In genomic region chr9:94189872-94190800, GRCm38 (mm10) we compare ENCODE assay signal across 26 mouse cellular contexts.
DNase-seq lines count a peak whose midpoint lies in the region; ATAC-seq and TF ChIP-seq lines count a peak whose summit lies in the region.
"Had no signal": no experiment of that assay in that cellular context is flagged by ENCODE, and none has a peak within 500 bp of the region (broad histone marks: within the 10 kb centered on the region; RNA-seq: fewer than 3 reads in every experiment).

No protein-coding gene starts in this region.

- ATAC-seq in hindbrain, embryonic 11.5 days (ENCODE audit: low FRiP score) = peak; percentile 32; the same call in 1 of the 2 replicates
- no peak for ATAC-seq in hindbrain, embryonic 16.5 days
- peak; percentile 76 for ATAC-seq in forebrain, embryonic 14.5 days
- peak; percentile 65 for ATAC-seq in midbrain, embryonic 15.5 days (replicated peaks)
- no peak for ATAC-seq in neural tube, embryonic 15.5 days (ENCODE audit: low FRiP score)
- ATAC-seq: CD4-positive, CD25-positive, alpha-beta regulatory T cell, adult 4 months; inflammation-experienced regulatory T-cells, adult 6 months had no signal

- no peak overlapping the region for H3K4me2 ChIP-seq in hindbrain, embryonic 11.5 days (replicated peaks; ENCODE audit: low read depth, low read length)
- no peak overlapping the region for H3K4me2 ChIP-seq in hindbrain, embryonic 16.5 days (ENCODE audit: low read length)
- no peak overlapping the region for H3K4me2 ChIP-seq in forebrain, embryonic 14.5 days (ENCODE audit: low read length)
- no peak overlapping the region for H3K4me2 ChIP-seq in midbrain, embryonic 15.5 days
- no peak overlapping the region for H3K4me2 ChIP-seq in neural tube, embryonic 15.5 days
- H3K4me2 ChIP-seq: heart, embryonic 13.5 days; kidney, embryonic 15.5 days; limb, embryonic 13.5 days; liver, embryonic 11.5 days; lung, embryonic 15.5 days had no signal

- no peak for DNase-seq in hindbrain, embryonic 11.5 days (ENCODE audit: low spot score)
- peak; percentile 84 for DNase-seq in brain, embryonic 14.5 days (ENCODE audit: low read depth)
- DNase-seq in forebrain, embryonic 14.5 days (ENCODE audit: low spot score) = peak; percentile 79
- no peak for DNase-seq in spleen, postnatal 10 days (ENCODE audit: low spot score in 2 of 2)
- DNase-seq: adrenal gland, postnatal 14 days; cerebellum, adult 2 months; cerebellum, postnatal 36 days; gastrocnemius, postnatal 10 days; heart, postnatal 10 days; kidney, adult 11 months; kidney, postnatal 36 days; right cerebral cortex, postnatal 25 days; thymus, adult 18-20 months; thymus, postnatal 25 days had no signal

- H3K27me3 ChIP-seq in hindbrain, embryonic 11.5 days (ENCODE audit: control insufficient read depth, insufficient read depth, low read length) = no peaks in the 10 kb centered on the region
- H3K27me3 ChIP-seq in hindbrain, embryonic 16.5 days (replicated peaks; ENCODE audit: control insufficient read depth, insufficient read depth, low read length) = no peaks in the 10 kb centered on the region
- H3K27me3 ChIP-seq in forebrain, embryonic 14.5 days (replicated peaks; ENCODE audit: control insufficient read depth, insufficient read depth, low read length) = no peaks in the 10 kb centered on the region
- no peaks in the 10 kb centered on the region for H3K27me3 ChIP-seq in midbrain, embryonic 15.5 days (replicated peaks)
- no peaks in the 10 kb centered on the region for H3K27me3 ChIP-seq in neural tube, embryonic 15.5 days (replicated peaks)
- H3K27me3 ChIP-seq: heart, embryonic 13.5 days; kidney, embryonic 15.5 days; limb, embryonic 13.5 days; lung, embryonic 15.5 days had no signal

- H3K36me3 ChIP-seq in hindbrain, embryonic 11.5 days (ENCODE audit: control insufficient read depth, insufficient read depth, low read length) = no peaks in the 10 kb centered on the region
- H3K36me3 ChIP-seq in hindbrain, embryonic 16.5 days (ENCODE audit: control insufficient read depth, insufficient read depth, low read length) = no peaks in the 10 kb centered on the region
- no peaks in the 10 kb centered on the region for H3K36me3 ChIP-seq in forebrain, embryonic 14.5 days (ENCODE audit: control insufficient read depth, insufficient read depth, low read length)
- H3K36me3 ChIP-seq in midbrain, embryonic 15.5 days (replicated peaks) = no peaks in the 10 kb centered on the region
- H3K36me3 ChIP-seq in neural tube, embryonic 15.5 days = no peaks in the 10 kb centered on the region
- H3K36me3 ChIP-seq: heart, embryonic 13.5 days; kidney, embryonic 15.5 days; limb, embryonic 13.5 days; lung, embryonic 15.5 days had no signal

- no peak overlapping the region for H3K4me3 ChIP-seq in hindbrain, embryonic 11.5 days (ENCODE audit: low read depth, low read length)
- no peak overlapping the region for H3K4me3 ChIP-seq in hindbrain, embryonic 16.5 days (ENCODE audit: low read length)
- no peak overlapping the region for H3K4me3 ChIP-seq in forebrain, embryonic 14.5 days (ENCODE audit: low read depth, low read length)
- H3K4me3 ChIP-seq in midbrain, embryonic 15.5 days = no peak overlapping the region
- H3K4me3 ChIP-seq in neural tube, embryonic 15.5 days (replicated peaks) = no peak overlapping the region
- H3K4me3 ChIP-seq: heart, embryonic 13.5 days; kidney, embryonic 15.5 days; layer of hippocampus, adult 2 months; limb, embryonic 13.5 days; lung, embryonic 15.5 days had no signal

- TF ChIP-seq POLR2A in brain, embryonic 14.5 days (IDR thresholded peaks at IDR 0.05; ENCODE audit: borderline replicate concordance, extremely low read depth, insufficient read depth, insufficient read length, poor library complexity, severe bottlenecking) = no peak

- H3K27ac ChIP-seq in hindbrain, embryonic 11.5 days (ENCODE audit: low read depth, low read length) = no peak overlapping the region
- H3K27ac ChIP-seq in hindbrain, embryonic 16.5 days (ENCODE audit: low read depth, low read length) = no peak overlapping the region
- no peak overlapping the region for H3K27ac ChIP-seq in forebrain, embryonic 14.5 days (ENCODE audit: low read depth, low read length)
- H3K27ac ChIP-seq in midbrain, embryonic 15.5 days = 0 out of 2 replicates have a peak overlapping the region, but pooled peaks have one; percentile 29
- H3K27ac ChIP-seq in neural tube, embryonic 15.5 days (replicated peaks) = no peak overlapping the region
- H3K27ac ChIP-seq: heart, embryonic 13.5 days; kidney, embryonic 15.5 days; layer of hippocampus, adult 2 months; limb, embryonic 13.5 days; lung, embryonic 15.5 days; stomach, postnatal 0 days had no signal

- no peak overlapping the region for H3K9ac ChIP-seq in hindbrain, embryonic 11.5 days (ENCODE audit: low read depth, low read length)
- no peak overlapping the region for H3K9ac ChIP-seq in hindbrain, embryonic 16.5 days (ENCODE audit: low read depth, low read length)
- H3K9ac ChIP-seq in forebrain, embryonic 14.5 days (ENCODE audit: low read length) = no peak overlapping the region
- H3K9ac ChIP-seq in midbrain, embryonic 15.5 days = no peak overlapping the region
- H3K9ac ChIP-seq in neural tube, embryonic 15.5 days (replicated peaks) = no peak overlapping the region
- H3K9ac ChIP-seq: heart, embryonic 13.5 days; kidney, embryonic 15.5 days; limb, embryonic 13.5 days; lung, embryonic 15.5 days had no signal

- H3K9me3 ChIP-seq in hindbrain, embryonic 11.5 days (ENCODE audit: control insufficient read depth, low read length) = no peaks in the 10 kb centered on the region
- no peaks in the 10 kb centered on the region for H3K9me3 ChIP-seq in hindbrain, embryonic 16.5 days (ENCODE audit: control insufficient read depth, low read length)
- no peaks in the 10 kb centered on the region for H3K9me3 ChIP-seq in forebrain, embryonic 14.5 days (replicated peaks; ENCODE audit: control insufficient read depth, low read length)
- H3K9me3 ChIP-seq in midbrain, embryonic 15.5 days = no peaks in the 10 kb centered on the region
- H3K9me3 ChIP-seq in neural tube, embryonic 15.5 days (replicated peaks) = no peaks in the 10 kb centered on the region
- H3K9me3 ChIP-seq: heart, embryonic 13.5 days; kidney, embryonic 15.5 days; limb, embryonic 13.5 days; lung, embryonic 15.5 days had no signal

- TF ChIP-seq CTCF in brain, embryonic 14.5 days (IDR thresholded peaks at IDR 0.05; ENCODE audit: borderline replicate concordance, extremely low read depth, insufficient read depth, insufficient read length) = no peak

- no peaks in the 10 kb centered on the region for H3K4me1 ChIP-seq in hindbrain, embryonic 11.5 days (replicated peaks; ENCODE audit: control insufficient read depth, insufficient read depth, low read length)
- no peaks in the 10 kb centered on the region for H3K4me1 ChIP-seq in hindbrain, embryonic 16.5 days (ENCODE audit: control insufficient read depth, insufficient read depth, low read depth, low read length)
- H3K4me1 ChIP-seq in forebrain, embryonic 14.5 days (ENCODE audit: control insufficient read depth, insufficient read depth, low read length) = peaks cover 13% of the 10 kb centered on the region
- H3K4me1 ChIP-seq in midbrain, embryonic 15.5 days = no peaks in the 10 kb centered on the region
- H3K4me1 ChIP-seq in neural tube, embryonic 15.5 days = no peaks in the 10 kb centered on the region
- H3K4me1 ChIP-seq: heart, embryonic 13.5 days; kidney, embryonic 15.5 days; limb, embryonic 13.5 days; lung, embryonic 15.5 days had no signal

- WGBS in hindbrain, embryonic 11.5 days = 67% methylated on average over 2 of the region's 2 CpGs
- WGBS in hindbrain, embryonic 16.5 days = 45% methylated on average over 2 of the region's 2 CpGs
- WGBS in forebrain, embryonic 14.5 days = 49% methylated on average over 2 of the region's 2 CpGs
- 39% methylated on average over 2 of the region's 2 CpGs for WGBS in midbrain, embryonic 15.5 days
- WGBS in neural tube, embryonic 15.5 days = 63% methylated on average over 2 of the region's 2 CpGs

Comparison
In these comparisons a context has a peak if more than half of its experiments do, and no peak if none do; other contexts are left out.
1. ATAC-seq: peak in hindbrain, embryonic 11.5 days (single experiment), forebrain, embryonic 14.5 days (single experiment) and midbrain, embryonic 15.5 days (single experiment); none in hindbrain, embryonic 16.5 days (single experiment) and neural tube, embryonic 15.5 days (single experiment).
2. DNase-seq: peak in brain, embryonic 14.5 days (single experiment) and forebrain, embryonic 14.5 days (single experiment); none in hindbrain, embryonic 11.5 days (single experiment) and spleen, postnatal 10 days (0 of 2).